Mouse (Mus musculus) bone marrow macrophage, adult 2 months (primary cell): ENCODE results near the gene Aph1b.

Experiments used
- CTCF ChIP-seq: IDR thresholded peaks from 2 replicates; pipeline ENCODE4 v1.5.1; 2012; ENCODE audit warnings: low read depth, mild to moderate bottlenecking, low read length, moderate library complexity
- POLR2A ChIP-seq: IDR thresholded peaks from 2 replicates; pipeline ENCODE4 v1.6.1; 2012; ENCODE audit warnings: mild to moderate bottlenecking, low read depth, low read length, borderline replicate concordance

DNA sequence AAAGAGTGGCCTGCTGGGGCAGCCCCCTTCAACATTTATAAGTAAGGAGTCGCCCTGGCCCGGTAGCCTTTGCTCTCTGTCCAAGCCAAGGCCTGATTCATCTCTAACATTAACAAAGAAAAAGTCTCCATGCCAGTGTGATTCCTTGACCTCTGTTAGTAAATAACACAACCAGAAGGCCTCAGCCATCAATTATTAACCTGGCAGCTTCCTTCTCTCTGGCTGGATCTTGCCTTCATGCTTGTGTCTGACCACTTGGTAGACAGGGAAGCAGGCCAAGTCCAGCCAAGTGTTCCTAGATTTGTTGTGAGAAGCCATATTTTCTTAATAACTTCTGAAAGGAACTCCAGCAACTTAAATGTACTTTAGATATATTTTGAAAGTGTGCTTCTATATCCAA, 58.7 kb downstream of the Aph1b start:
- no peak for TF ChIP-seq CTCF
- no peak for TF ChIP-seq POLR2A
